11 mouse cellular contexts compared by ENCODE assay signal in the genomic region with DNA sequence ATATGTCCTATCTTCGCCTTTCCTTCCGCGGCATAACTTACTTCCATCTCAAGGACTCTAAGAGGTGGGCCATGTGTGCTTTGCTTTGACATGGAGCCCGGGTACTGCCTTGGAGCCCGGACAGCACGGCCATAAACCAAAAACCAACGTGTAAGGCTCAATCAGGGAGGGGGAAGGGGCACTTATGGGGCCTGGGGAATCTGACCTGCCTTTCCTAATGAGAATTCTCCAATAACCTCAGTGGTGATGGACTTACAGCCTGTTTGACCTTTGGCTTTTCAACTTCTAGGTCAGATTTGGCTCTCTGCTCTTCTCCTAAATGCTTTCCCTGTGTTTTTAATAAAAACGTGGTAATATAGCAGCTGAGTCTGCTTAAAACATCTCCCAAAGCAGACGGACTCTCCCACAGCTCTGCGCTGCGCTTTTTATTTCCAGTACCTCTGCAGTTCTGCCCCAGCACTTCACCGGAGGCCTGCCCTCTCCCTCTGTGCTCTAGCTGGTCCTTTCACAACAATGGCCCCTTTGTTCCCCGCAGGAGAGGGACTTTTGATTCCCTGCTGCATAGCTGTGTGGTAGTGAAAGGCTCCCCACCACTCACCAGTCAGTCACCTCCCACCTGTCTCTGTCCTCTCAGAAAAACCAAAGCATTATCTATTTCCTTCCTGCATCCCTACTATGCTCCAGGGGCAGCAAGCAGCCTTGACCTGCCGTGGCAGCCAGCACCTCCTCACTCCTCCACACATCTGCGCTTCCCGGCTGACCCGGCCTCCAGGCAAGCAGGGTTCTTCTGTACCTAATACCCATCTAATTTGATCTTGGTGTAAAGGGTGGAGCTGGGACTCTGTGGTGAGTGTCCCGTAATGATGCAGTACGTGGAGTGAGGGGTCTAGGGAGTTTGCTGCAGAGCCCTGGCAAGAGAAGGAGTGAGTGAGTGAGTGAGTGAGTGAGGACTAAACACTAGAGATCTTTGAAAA. TPM values are rescaled to one million over a fixed set of nuclear protein-coding genes. Genes with fewer than 3 reads are reported as not detected.
DNase-seq lines count a peak whose midpoint lies in the region; ATAC-seq and TF ChIP-seq lines count a peak whose summit lies in the region.
"Had no signal": no experiment of that assay in that cellular context is flagged by ENCODE, and none has a peak within 500 bp of the region (broad histone marks: within the 10 kb centered on the region; RNA-seq: fewer than 3 reads in every experiment).

No protein-coding gene starts in this region.

- DNase-seq in lung, postnatal 36 days = no peak
- DNase-seq in embryo, embryonic 9.5 days (ENCODE audit: extremely low spot score) = peak; percentile 72
- DNase-seq in hindbrain, postnatal 0 days (ENCODE audit: low spot score) = no peak
- DNase-seq in layer of hippocampus, adult 9-11 months = no peak
- DNase-seq in layer of hippocampus, adult 8-10 months (ENCODE audit: low spot score in 2 of 2) = no peak
- no peak for DNase-seq in cerebellum, postnatal 4 days (ENCODE audit: low spot score in 2 of 2)
- DNase-seq: gastrocnemius, postnatal 25 days; spleen, adult 18-20 months had no signal

- no peak overlapping the region for H3K4me3 ChIP-seq in lung, embryonic 16.5 days (ENCODE audit: low read length)
- H3K4me3 ChIP-seq in hindbrain, postnatal 0 days (ENCODE audit: low read length) = no peak overlapping the region
- H3K4me3 ChIP-seq in neural tube, embryonic 14.5 days (ENCODE audit: low read depth, low read length) = no peak overlapping the region

- H3K27ac ChIP-seq in lung, embryonic 16.5 days (ENCODE audit: low read length) = peak overlapping the region; percentile 43
- no peak overlapping the region for H3K27ac ChIP-seq in hindbrain, postnatal 0 days
- no peak overlapping the region for H3K27ac ChIP-seq in neural tube, embryonic 14.5 days (ENCODE audit: low read depth, low read length)
- H3K27ac ChIP-seq: macrophage had no signal

- no peak overlapping the region for H3K4me2 ChIP-seq in lung, embryonic 16.5 days (ENCODE audit: low read depth, low read length)
- H3K4me2 ChIP-seq in hindbrain, postnatal 0 days (ENCODE audit: low read depth, low read length) = no peak overlapping the region
- H3K4me2 ChIP-seq in neural tube, embryonic 14.5 days (ENCODE audit: low read depth, low read length) = no peak overlapping the region

- H3K36me3 ChIP-seq in lung, embryonic 16.5 days (ENCODE audit: control insufficient read depth, insufficient read depth, low read length) = peaks cover 30% of the 10 kb centered on the region
- peaks cover 5% of the 10 kb centered on the region; the same call in 1 of the 2 replicates for H3K36me3 ChIP-seq in hindbrain, postnatal 0 days (ENCODE audit: insufficient read depth, low read length)
- peaks cover 11% of the 10 kb centered on the region for H3K36me3 ChIP-seq in neural tube, embryonic 14.5 days (ENCODE audit: control insufficient read depth, insufficient read depth, low read length)

- no peak for TF ChIP-seq CTCF in hindbrain, postnatal 0 days (IDR thresholded peaks at IDR 0.05; ENCODE audit: low read depth)

- peak; percentile 76 for ATAC-seq in lung, embryonic 16.5 days (ENCODE audit: low read depth)
- peak; percentile 43; the same call in 1 of the 2 replicates for ATAC-seq in hindbrain, postnatal 0 days
- ATAC-seq in neural tube, embryonic 14.5 days (ENCODE audit: low read depth) = peak; percentile 72; the same call in 1 of the 2 replicates

- peaks cover 8% of the 10 kb centered on the region; the same call in 1 of the 2 replicates for H3K4me1 ChIP-seq in lung, embryonic 16.5 days (replicated peaks; ENCODE audit: control insufficient read depth, insufficient read depth, low read length)
- H3K4me1 ChIP-seq in hindbrain, postnatal 0 days (ENCODE audit: insufficient read depth, low read length) = peaks cover 8% of the 10 kb centered on the region; the same call in 1 of the 2 replicates
- H3K4me1 ChIP-seq in neural tube, embryonic 14.5 days (ENCODE audit: control insufficient read depth, insufficient read depth, low read length) = 0 out of 2 replicates have a peak, but pooled peaks cover 4% of the 10 kb centered on the region

- WGBS in lung, embryonic 16.5 days = 55% methylated on average over 19 of the region's 19 CpGs
- WGBS in hindbrain, postnatal 0 days = 41% methylated on average over 19 of the region's 19 CpGs
- WGBS in neural tube, embryonic 14.5 days = 22% methylated on average over 19 of the region's 19 CpGs

- H3K9me3 ChIP-seq in lung, embryonic 16.5 days (ENCODE audit: control insufficient read depth, low read length) = no peaks in the 10 kb centered on the region
- no peaks in the 10 kb centered on the region for H3K9me3 ChIP-seq in hindbrain, postnatal 0 days (ENCODE audit: low read length)
- no peaks in the 10 kb centered on the region for H3K9me3 ChIP-seq in neural tube, embryonic 14.5 days (ENCODE audit: control insufficient read depth, low read length)

- H3K27me3 ChIP-seq in lung, embryonic 16.5 days (ENCODE audit: control insufficient read depth, insufficient read depth, low read depth, low read length) = no peaks in the 10 kb centered on the region
- H3K27me3 ChIP-seq in hindbrain, postnatal 0 days (ENCODE audit: insufficient read depth, low read length) = no peaks in the 10 kb centered on the region
- H3K27me3 ChIP-seq in neural tube, embryonic 14.5 days (ENCODE audit: control insufficient read depth, insufficient read depth, low read length) = no peaks in the 10 kb centered on the region

- no peak overlapping the region for H3K9ac ChIP-seq in lung, embryonic 16.5 days (ENCODE audit: low read length)
- no peak overlapping the region for H3K9ac ChIP-seq in hindbrain, postnatal 0 days (replicated peaks; ENCODE audit: low read length)
- no peak overlapping the region for H3K9ac ChIP-seq in neural tube, embryonic 14.5 days (replicated peaks; ENCODE audit: low read depth, low read length)

RNA-seq across cellular contexts. Expression of a gene that starts 41.5 kb away (rescaled TPM):
- polyA plus RNA-seq in lung, embryonic 16.5 days (2015; fragmentation: Nextera tagmentation; extraction: Ambion mirVana) = 15.1 and 20.4 TPM in 2 replicates
- total RNA-seq in hindbrain, postnatal 0 days (2014; rRNA removed) = 21.0 and 22.8 TPM in 2 replicates
- 9.6 and 10.7 TPM in 2 replicates for polyA plus RNA-seq in hindbrain, postnatal 0 days (2015; fragmentation: Nextera tagmentation; extraction: Ambion mirVana)
- 17.7 and 27.7 TPM in 2 replicates for polyA plus RNA-seq in neural tube, embryonic 14.5 days (2014; fragmentation: Nextera tagmentation; extraction: Ambion mirVana)
- 10 to 100 TPM; 33.8 to 44.3 (median 39.9) TPM for total RNA-seq in layer of hippocampus, adult 8-10 months (2022)
